Mouse (Mus musculus) liver, embryonic 16.5 days (tissue): ENCODE measurements at regions not wholly inside any gene's neighbourhood (a gene's known extent, or its start where the extent isn't known, plus 50 kb on each side); places are given as distances from the start of the nearest gene placed in this dataset.

Experiments used
- ATAC-seq: fragments of 200-750 bp; cut with Nextera tagmentation; 2 replicates; pipeline ENCODE4 v1.8.0; 2017; ENCODE audit warnings: low read depth, mild to moderate bottlenecking, moderate number of reproducible peaks, moderate library complexity
- H3K27ac ChIP-seq: fragments of 300-500 bp; sonication (generic); 2 replicates; pipeline ENCODE4 v1.5.1; 2014; ENCODE audit warnings: mild to moderate bottlenecking, low read length
- H3K27me3 ChIP-seq: fragments of 300-500 bp; sonication (generic); 2 replicates; pipeline ENCODE4 v1.6.1; 2014; ENCODE audit warnings: low read depth, low read length, mixed read lengths; ENCODE audit not compliant: control insufficient read depth, insufficient read depth
- H3K36me3 ChIP-seq: fragments of 300-500 bp; sonication (generic); 2 replicates; pipeline ENCODE4 v1.6.1; 2014; ENCODE audit warnings: mild to moderate bottlenecking; ENCODE audit not compliant: control insufficient read depth, insufficient read depth
- H3K4me1 ChIP-seq: fragments of 300-500 bp; sonication (generic); 2 replicates; pipeline ENCODE4 v1.6.1; 2014; ENCODE audit warnings: low read depth, low read length, mixed read lengths; ENCODE audit not compliant: control insufficient read depth
- H3K4me2 ChIP-seq: fragments of 300-500 bp; sonication (generic); 2 replicates; pipeline ENCODE4 v1.6.1; 2014; ENCODE audit warnings: low read depth, low read length, mixed read lengths
- H3K4me3 ChIP-seq: fragments of 300-500 bp; sonication (generic); 2 replicates; pipeline ENCODE4 v1.5.1; 2014; ENCODE audit warnings: low read depth, mild to moderate bottlenecking, low read length
- H3K9ac ChIP-seq: fragments of 300-500 bp; sonication (generic); 2 replicates; pipeline ENCODE4 v1.6.1; 2014; ENCODE audit warnings: low read depth, low read length
- H3K9me3 ChIP-seq: fragments of 300-500 bp; sonication (generic); replicated peaks from 2 replicates; pipeline ENCODE4 v1.6.1; 2016; ENCODE audit warnings: low read length; ENCODE audit not compliant: control insufficient read depth
- WGBS: fragments of 180-500 bp; shearing (Covaris S2); extraction: QIAGEN DNeasy Blood & Tissue Kit; methylation state at CpG from one replicate; pipeline ENCODE4 v1.1.7; 2014; ENCODE audit not compliant: insufficient replicate concordance; 5-methylcytosine and 5-hydroxymethylcytosine counted together

DNA sequence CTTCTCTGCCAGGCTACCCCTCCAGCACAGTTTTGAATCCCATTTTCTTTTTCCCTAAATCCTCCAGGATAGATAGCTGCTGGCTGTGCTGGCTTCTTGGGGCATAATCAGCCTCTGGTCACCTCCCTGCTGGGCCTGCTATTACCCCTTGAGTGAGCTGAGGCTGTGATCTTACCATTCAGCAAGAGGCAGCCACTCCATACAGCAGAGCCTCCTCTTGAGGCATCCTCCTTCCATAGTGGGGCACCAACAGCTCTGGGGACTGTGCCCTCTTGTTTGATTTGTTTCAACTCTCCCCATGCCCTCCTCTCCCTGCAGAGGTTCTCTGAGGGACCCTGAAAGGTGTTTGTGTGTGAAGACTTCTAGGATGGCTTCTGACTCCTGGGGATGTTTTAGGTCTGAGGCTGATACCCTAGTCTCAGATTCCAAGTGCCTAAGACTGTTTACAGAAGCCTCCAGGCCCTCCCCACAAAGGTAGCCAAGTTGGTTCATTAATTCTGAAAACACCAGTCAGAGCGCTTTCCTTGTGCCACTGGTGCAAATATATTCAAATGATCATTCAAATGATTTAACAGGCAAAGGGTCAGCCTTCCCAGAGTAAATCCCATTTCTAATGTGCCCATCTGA is 343.9 kb downstream of the Eipr1 start:
- Histone ChIP-seq H3K9ac (no peak overlapping the region), H3K4me2 (no peak overlapping the region), H3K9me3 (no peaks in the 10 kb centered on the region), H3K4me3 (no peak overlapping the region), H3K27ac (no peak overlapping the region), H3K4me1 (no peaks in the 10 kb centered on the region), H3K27me3 (no peaks in the 10 kb centered on the region), H3K36me3 (no peaks in the 10 kb centered on the region)
- WGBS: 50% methylated on average over 1 of the region's 1 CpGs
- no peak for ATAC-seq

DNA sequence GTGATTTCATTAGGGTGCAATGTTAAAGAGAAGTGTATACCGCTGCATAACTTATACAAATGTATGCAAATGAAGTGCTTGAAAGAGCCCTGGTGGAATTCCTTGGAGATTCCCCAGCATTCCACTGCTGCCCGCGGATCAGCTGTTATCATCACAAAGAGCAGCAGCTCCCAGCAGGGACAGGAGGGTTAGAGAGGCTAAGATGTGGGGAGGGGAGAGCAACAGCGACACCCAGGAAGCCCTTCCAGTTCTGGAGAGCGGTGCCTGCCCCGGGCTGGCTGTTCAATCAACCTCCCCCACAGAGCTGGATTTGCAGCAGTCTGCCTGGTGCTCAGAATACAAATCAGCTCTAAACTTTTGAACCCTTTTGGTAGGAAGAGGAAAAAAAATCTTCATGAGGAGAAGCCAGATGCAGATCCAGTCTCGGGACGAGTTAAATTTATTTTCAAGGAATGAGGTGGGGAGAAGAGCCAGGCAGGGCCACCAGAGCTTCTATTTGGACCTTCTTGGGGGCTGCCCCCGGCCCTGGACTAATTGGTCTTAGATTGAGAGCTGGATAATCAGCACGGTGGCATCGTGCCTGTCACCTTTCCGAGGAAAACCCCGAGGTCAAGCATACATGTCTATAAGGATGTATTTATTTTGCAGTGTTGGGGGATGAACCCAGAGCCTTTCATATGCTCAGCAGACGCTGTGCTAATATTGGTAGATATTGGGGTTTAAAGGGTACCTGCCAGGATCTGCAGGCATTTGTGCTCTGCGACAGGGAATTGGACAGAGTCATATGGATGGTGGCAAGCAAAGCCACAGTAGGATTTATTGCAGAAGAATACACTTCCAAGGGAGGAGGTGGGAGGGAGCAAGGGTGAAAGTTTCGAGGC is 344.7 kb downstream of the Eipr1 start:
- no peaks in the 10 kb centered on the region for H3K36me3 ChIP-seq
- H3K4me2 ChIP-seq: no peak overlapping the region
- no peak for ATAC-seq
- H3K9ac ChIP-seq: no peak overlapping the region
- H3K4me3 ChIP-seq: no peak overlapping the region
- H3K9me3 ChIP-seq: no peaks in the 10 kb centered on the region
- no peak overlapping the region for H3K27ac ChIP-seq
- 13% methylated on average over 16 of the region's 16 CpGs for WGBS
- no peaks in the 10 kb centered on the region for H3K4me1 ChIP-seq
- H3K27me3 ChIP-seq: no peaks in the 10 kb centered on the region

DNA sequence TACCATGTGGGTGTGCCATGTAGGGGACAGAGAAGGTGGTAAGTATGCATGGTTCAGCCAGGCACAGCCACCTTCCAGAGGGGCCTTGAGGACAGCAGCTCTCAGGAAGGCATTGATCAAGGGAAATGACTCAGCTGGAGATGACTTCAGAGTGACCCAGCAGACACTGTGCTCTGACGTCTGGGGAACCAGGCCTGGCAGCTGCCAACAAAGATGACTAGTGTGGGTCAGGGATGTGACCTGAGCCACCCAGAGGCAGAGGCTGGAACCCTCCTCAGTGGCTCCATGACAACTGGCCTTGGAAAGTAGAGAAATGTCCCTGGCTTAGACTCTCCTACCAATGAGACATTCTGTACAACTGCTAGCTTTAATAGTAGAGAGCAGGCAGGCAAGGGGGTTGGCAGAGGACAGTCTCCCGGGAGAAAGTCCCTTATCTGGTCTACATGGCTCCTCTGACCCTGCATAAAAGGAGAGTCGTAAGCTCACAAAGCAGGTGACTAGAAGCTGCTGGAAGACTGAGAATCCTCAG is 348.5 kb downstream of the Eipr1 start:
- Histone ChIP-seq H3K4me1 (no peaks in the 10 kb centered on the region), H3K9ac (no peak overlapping the region), H3K36me3 (no peaks in the 10 kb centered on the region), H3K27me3 (no peaks in the 10 kb centered on the region), H3K4me2 (no peak overlapping the region), H3K9me3 (no peaks in the 10 kb centered on the region), H3K4me3 (no peak overlapping the region), H3K27ac (no peak overlapping the region)
- ATAC-seq: no peak
- WGBS: 38% methylated on average over 3 of the region's 3 CpGs

DNA sequence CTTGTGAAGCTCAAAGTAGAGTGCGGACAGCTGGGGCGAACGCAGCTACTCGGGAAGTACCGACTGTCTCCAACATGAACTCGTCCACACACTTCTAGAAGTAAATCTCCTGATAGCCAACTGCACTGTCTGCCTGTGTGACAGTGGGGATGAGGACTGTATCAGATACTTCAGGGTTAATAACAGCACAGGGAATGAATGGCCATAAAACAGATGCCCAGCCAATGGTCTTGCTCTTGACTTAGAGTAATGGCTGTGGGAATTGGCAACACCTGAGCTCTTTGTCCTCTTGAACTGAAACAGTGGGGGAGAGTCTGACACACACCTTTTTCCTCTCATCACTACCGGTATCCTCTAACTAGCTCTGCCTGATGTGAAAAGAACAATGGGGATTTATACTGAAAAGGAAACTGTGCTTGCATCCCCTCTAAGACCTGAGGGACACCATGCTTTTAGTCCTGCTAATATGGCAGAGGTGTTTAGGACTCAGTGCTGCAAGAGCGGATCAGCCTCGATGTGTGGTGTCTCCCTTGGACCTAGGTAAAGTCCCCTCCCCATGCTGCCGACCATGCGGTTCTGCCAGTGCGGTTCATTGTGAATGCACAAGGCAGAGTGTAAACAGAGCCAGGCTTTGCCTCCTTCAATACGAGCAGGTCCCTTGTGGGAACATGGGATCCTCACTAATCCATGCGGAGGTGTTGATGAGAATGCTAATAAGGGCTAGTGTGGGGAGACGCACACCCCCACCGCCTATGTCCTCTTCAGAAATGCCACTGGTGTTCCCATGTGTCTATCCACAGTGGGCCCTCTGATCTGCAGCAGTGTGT is 355.5 kb downstream of the Eipr1 start:
- WGBS: 64% methylated on average over 16 of the region's 16 CpGs

DNA sequence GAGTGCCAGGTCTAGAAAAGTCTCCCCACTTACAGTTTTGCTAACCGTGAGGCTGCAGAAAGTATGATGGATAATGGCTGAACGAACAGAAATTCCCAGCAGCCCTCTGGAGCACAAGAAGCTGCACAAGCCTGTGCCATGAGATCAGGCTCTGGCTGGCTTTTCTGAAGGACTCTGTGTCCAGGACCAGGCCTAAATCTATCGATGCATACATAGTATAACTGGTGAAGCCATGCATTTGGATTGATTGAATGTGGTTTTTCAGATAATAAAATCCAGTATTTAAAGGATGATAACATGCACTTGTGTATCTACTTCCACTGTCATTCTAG is 356.1 kb downstream of the Eipr1 start:
- no peak for ATAC-seq
- Histone ChIP-seq H3K27ac (no peak overlapping the region), H3K4me3 (no peak overlapping the region), H3K4me1 (no peaks in the 10 kb centered on the region), H3K36me3 (no peaks in the 10 kb centered on the region), H3K27me3 (no peaks in the 10 kb centered on the region), H3K9me3 (no peaks in the 10 kb centered on the region), H3K9ac (no peak overlapping the region), H3K4me2 (no peak overlapping the region)
- 47% methylated on average over 3 of the region's 3 CpGs for WGBS

More for the DNA sequence above, 355.5 kb downstream of the Eipr1 start:
- H3K4me3 ChIP-seq: no peak overlapping the region
- no peaks in the 10 kb centered on the region for H3K36me3 ChIP-seq
- ATAC-seq: no peak
- no peaks in the 10 kb centered on the region for H3K4me1 ChIP-seq
- H3K27ac ChIP-seq: no peak overlapping the region
- H3K9ac ChIP-seq: no peak overlapping the region
- no peaks in the 10 kb centered on the region for H3K27me3 ChIP-seq
- H3K4me2 ChIP-seq: no peak overlapping the region
- no peaks in the 10 kb centered on the region for H3K9me3 ChIP-seq

GRCm38 (mm10) chr12:29118336-29118735 is 366.7 kb downstream of the Eipr1 start:
- no peak overlapping the region for H3K4me3 ChIP-seq
- ATAC-seq: no peak
- no peak overlapping the region for H3K9ac ChIP-seq
- no peak overlapping the region for H3K27ac ChIP-seq
- 40% methylated on average over 2 of the region's 2 CpGs for WGBS
- no peaks in the 10 kb centered on the region for H3K27me3 ChIP-seq
- H3K36me3 ChIP-seq: no peaks in the 10 kb centered on the region
- no peaks in the 10 kb centered on the region for H3K4me1 ChIP-seq
- no peaks in the 10 kb centered on the region for H3K9me3 ChIP-seq
- no peak overlapping the region for H3K4me2 ChIP-seq

- WGBS: 61% methylated on average over 2 of the region's 2 CpGs
- H3K27ac ChIP-seq: no peak overlapping the region
- no peak overlapping the region for H3K9ac ChIP-seq
- H3K4me2 ChIP-seq: no peak overlapping the region
- H3K9me3 ChIP-seq: no peaks in the 10 kb centered on the region
- no peaks in the 10 kb centered on the region for H3K36me3 ChIP-seq
- ATAC-seq: no peak
- H3K27me3 ChIP-seq: no peaks in the 10 kb centered on the region
- no peak overlapping the region for H3K4me3 ChIP-seq
- H3K4me1 ChIP-seq: no peaks in the 10 kb centered on the region
Observed at GRCm38 (mm10) chr12:29121159-29121558, 369.6 kb downstream of the Eipr1 start.

GRCm38 (mm10) chr12:29122931-29123330 is 371.3 kb downstream of the Eipr1 start:
- Histone ChIP-seq H3K9me3 (no peaks in the 10 kb centered on the region), H3K9ac (no peak overlapping the region), H3K4me3 (no peak overlapping the region), H3K27me3 (no peaks in the 10 kb centered on the region), H3K36me3 (no peaks in the 10 kb centered on the region), H3K4me1 (no peaks in the 10 kb centered on the region), H3K4me2 (no peak overlapping the region), H3K27ac (no peak overlapping the region)
- no peak for ATAC-seq
- 46% methylated on average over 4 of the region's 4 CpGs for WGBS
